Mouse (Mus musculus): ENCODE data around the gene Hoxa5. TPM values are rescaled to one million over a fixed set of nuclear protein-coding genes. Genes with fewer than 3 reads are reported as not detected.
A peak's percentile ranks its signal among the peaks of the same experiment; 100 is the strongest.

Gene Hoxa5
- polyA plus RNA-seq, 1 experiment from 2014 or later, result 14.8 TPM

DNA sequence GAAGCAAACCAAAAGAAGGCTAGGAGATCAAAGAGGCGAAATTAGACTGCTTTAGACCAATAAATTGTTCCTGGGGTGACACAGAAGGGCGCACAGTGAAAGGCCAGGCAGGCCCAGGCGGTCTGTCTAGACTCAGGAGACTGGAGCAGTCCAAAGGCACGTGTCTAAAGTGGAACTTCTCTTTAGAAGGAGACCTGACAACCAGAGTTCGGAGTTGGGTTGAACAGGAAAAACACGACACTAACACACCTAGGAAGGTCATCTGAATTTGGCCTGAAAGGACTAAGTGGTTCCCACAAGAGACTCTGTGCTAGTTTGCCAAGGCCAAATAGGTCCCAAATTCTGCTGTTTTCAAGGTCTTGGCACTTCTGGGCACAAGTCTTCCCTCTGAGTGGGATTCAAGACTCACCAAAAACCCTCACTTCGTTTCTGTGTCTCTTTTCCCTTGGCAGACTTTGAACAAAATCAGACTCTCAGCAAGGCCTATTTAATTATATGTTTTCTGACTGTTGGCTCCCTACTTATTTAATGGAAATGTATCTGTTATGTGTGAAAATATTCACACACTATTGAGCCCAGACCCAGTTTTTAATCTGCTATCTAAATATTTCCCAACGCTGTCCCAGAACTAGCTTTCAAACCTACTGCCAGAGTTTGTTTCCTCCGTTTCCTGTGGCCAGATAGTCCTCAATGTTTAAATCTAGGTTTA lies 15.0 kb upstream of the Hoxa5 start:
- no peak overlapping the region for H3K9ac ChIP-seq (ENCODE audit: low read depth, low read length)
- H3K9me3 ChIP-seq (ENCODE audit: control insufficient read depth), result no peaks in the 10 kb centered on the region
- ATAC-seq, result no peak
- H3K4me3 ChIP-seq (ENCODE audit: low read depth, low read length), result no peak overlapping the region
- no peak overlapping the region; the same call in 1 of the 2 replicates for H3K4me2 ChIP-seq (replicated peaks; ENCODE audit: low read depth)
- H3K27me3 ChIP-seq (replicated peaks; ENCODE audit: control insufficient read depth, insufficient read depth, low read length), result peaks cover 95% of the 10 kb centered on the region
- no peak for TF ChIP-seq CTCF (IDR thresholded peaks at IDR 0.05; ENCODE audit: low read depth)
- WGBS, result 57% methylated on average over 9 of the region's 9 CpGs
- no peaks in the 10 kb centered on the region; the same call in 1 of the 2 replicates for H3K4me1 ChIP-seq (replicated peaks; ENCODE audit: control insufficient read depth, insufficient read depth, low read length)
- no peaks in the 10 kb centered on the region for H3K36me3 ChIP-seq (ENCODE audit: control insufficient read depth, insufficient read depth)
- H3K27ac ChIP-seq (ENCODE audit: low read depth, low read length), result no peak overlapping the region

GRCm38 (mm10) chr6:52218643-52219215 lies 14.3 kb upstream of the Hoxa5 start:
- no peak overlapping the region for H3K27ac ChIP-seq (ENCODE audit: low read depth, low read length)
- H3K9ac ChIP-seq (ENCODE audit: low read depth, low read length), result no peak overlapping the region
- 28% methylated on average over 14 of the region's 14 CpGs for WGBS
- peaks cover 94% of the 10 kb centered on the region for H3K27me3 ChIP-seq (replicated peaks; ENCODE audit: control insufficient read depth, insufficient read depth, low read length)
- H3K4me1 ChIP-seq (replicated peaks; ENCODE audit: control insufficient read depth, insufficient read depth, low read length), result no peaks in the 10 kb centered on the region; the same call in 1 of the 2 replicates
- H3K36me3 ChIP-seq (ENCODE audit: control insufficient read depth, insufficient read depth), result no peaks in the 10 kb centered on the region
- H3K9me3 ChIP-seq (ENCODE audit: control insufficient read depth), result no peaks in the 10 kb centered on the region
- no peak for TF ChIP-seq CTCF (IDR thresholded peaks at IDR 0.05; ENCODE audit: low read depth)
- H3K4me3 ChIP-seq (ENCODE audit: low read depth, low read length), result 0 out of 2 replicates have a peak overlapping the region, but pooled peaks have one; percentile 38
- peak overlapping the region; percentile 4; the same call in 1 of the 2 replicates for H3K4me2 ChIP-seq (replicated peaks; ENCODE audit: low read depth)
- no peak for ATAC-seq

DNA sequence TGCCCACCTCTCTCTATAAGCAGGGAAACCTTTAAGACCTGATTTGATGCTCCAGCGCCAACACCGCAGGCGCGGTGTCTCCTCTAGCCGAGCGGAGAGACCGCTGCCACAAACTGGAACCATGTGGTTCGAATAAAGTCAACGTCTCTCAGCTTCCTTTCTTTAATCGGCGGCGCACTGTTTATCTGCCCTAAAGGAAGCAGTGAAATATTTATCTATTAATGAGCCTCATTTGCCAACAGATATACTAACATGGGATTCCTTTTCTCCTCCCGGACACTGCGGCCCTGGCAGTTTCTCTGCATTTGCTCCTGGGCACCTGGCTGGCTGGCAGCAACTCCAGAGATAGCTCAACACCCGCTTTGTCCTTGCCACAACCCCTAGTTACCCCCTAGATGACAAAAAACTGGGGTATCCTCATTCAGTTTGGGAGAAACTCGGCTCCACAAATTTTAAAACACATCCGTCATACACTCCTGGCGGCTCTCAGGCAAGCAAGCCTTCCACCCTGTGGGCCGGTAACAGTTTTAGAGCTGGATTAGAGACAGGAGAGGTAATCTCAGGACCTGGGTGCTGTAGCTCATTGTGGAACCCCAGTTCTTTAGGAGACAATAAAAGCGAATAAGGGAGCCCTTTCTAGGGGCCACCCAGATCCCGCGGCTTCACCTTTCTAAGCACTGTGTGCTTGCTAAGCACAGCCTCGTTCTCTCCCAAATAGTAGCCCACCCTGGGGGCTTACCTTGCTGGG lies 13.7 kb upstream of the Hoxa5 start:
- Histone ChIP-seq H3K9me3 (ENCODE audit: control insufficient read depth) (no peaks in the 10 kb centered on the region), H3K4me1 (replicated peaks; ENCODE audit: control insufficient read depth, insufficient read depth, low read length) (no peaks in the 10 kb centered on the region; the same call in 1 of the 2 replicates), H3K27ac (ENCODE audit: low read depth, low read length) (no peak overlapping the region), H3K9ac (ENCODE audit: low read depth, low read length) (no peak overlapping the region), H3K36me3 (ENCODE audit: control insufficient read depth, insufficient read depth) (no peaks in the 10 kb centered on the region), H3K4me2 (replicated peaks; ENCODE audit: low read depth) (peak overlapping the region; percentile 58), H3K27me3 (replicated peaks; ENCODE audit: control insufficient read depth, insufficient read depth, low read length) (peaks cover 95% of the 10 kb centered on the region), H3K4me3 (ENCODE audit: low read depth, low read length) (peak overlapping the region; percentile 38)
- WGBS, result 19% methylated on average over 23 of the region's 23 CpGs
- ATAC-seq, result no peak
- no peak for TF ChIP-seq CTCF (IDR thresholded peaks at IDR 0.05; ENCODE audit: low read depth)

GRCm38 (mm10) chr6:52217459-52217768 lies 13.0 kb upstream of the Hoxa5 start:
- no peak for TF ChIP-seq CTCF (IDR thresholded peaks at IDR 0.05; ENCODE audit: low read depth)
- H3K4me1 ChIP-seq (replicated peaks; ENCODE audit: control insufficient read depth, insufficient read depth, low read length), result no peaks in the 10 kb centered on the region; the same call in 1 of the 2 replicates
- H3K4me3 ChIP-seq (ENCODE audit: low read depth, low read length), result peak overlapping the region; percentile 38
- 0 out of 2 replicates have a peak, but pooled peaks have one; percentile 10 for ATAC-seq
- no peak overlapping the region for H3K27ac ChIP-seq (ENCODE audit: low read depth, low read length)
- H3K36me3 ChIP-seq (ENCODE audit: control insufficient read depth, insufficient read depth), result no peaks in the 10 kb centered on the region
- no peak overlapping the region for H3K9ac ChIP-seq (ENCODE audit: low read depth, low read length)
- H3K9me3 ChIP-seq (ENCODE audit: control insufficient read depth), result no peaks in the 10 kb centered on the region
- WGBS, result 1% methylated on average over 24 of the region's 25 CpGs
- H3K27me3 ChIP-seq (replicated peaks; ENCODE audit: control insufficient read depth, insufficient read depth, low read length), result peaks cover 95% of the 10 kb centered on the region
- H3K4me2 ChIP-seq (replicated peaks; ENCODE audit: low read depth), result peak overlapping the region; percentile 58

GRCm38 (mm10) chr6:52216691-52217458 lies 12.5 kb upstream of the Hoxa5 start:
- no peaks in the 10 kb centered on the region for H3K36me3 ChIP-seq (ENCODE audit: control insufficient read depth, insufficient read depth)
- H3K27me3 ChIP-seq (replicated peaks; ENCODE audit: control insufficient read depth, insufficient read depth, low read length), result peaks cover 94% of the 10 kb centered on the region
- ATAC-seq, result no peak
- H3K9ac ChIP-seq (ENCODE audit: low read depth, low read length), result 0 out of 2 replicates have a peak overlapping the region, but pooled peaks have one; percentile 22
- peak overlapping the region; percentile 58 for H3K4me2 ChIP-seq (replicated peaks; ENCODE audit: low read depth)
- H3K9me3 ChIP-seq (ENCODE audit: control insufficient read depth), result no peaks in the 10 kb centered on the region
- peak overlapping the region; percentile 23; the same call in 1 of the 2 replicates for H3K27ac ChIP-seq (ENCODE audit: low read depth, low read length)
- no peak for TF ChIP-seq CTCF (IDR thresholded peaks at IDR 0.05; ENCODE audit: low read depth)
- 1% methylated on average over 59 of the region's 60 CpGs for WGBS
- H3K4me3 ChIP-seq (ENCODE audit: low read depth, low read length), result peak overlapping the region; percentile 38
- H3K4me1 ChIP-seq (replicated peaks; ENCODE audit: control insufficient read depth, insufficient read depth, low read length), result no peaks in the 10 kb centered on the region

Data from intestine, postnatal 0 days (tissue).